ENCODE assay signal across 30 mouse cellular contexts in genomic region chr19:8646393-8646792, GRCm38 (mm10). TPM values are rescaled to one million over a fixed set of nuclear protein-coding genes. Genes with fewer than 3 reads are reported as not detected.
DNase-seq lines count a peak whose midpoint lies in the region; ATAC-seq and TF ChIP-seq lines count a peak whose summit lies in the region.
"Had no signal": no experiment of that assay in that cellular context is flagged by ENCODE, and none has a peak within 500 bp of the region (broad histone marks: within the 10 kb centered on the region; RNA-seq: fewer than 3 reads in every experiment).

No protein-coding gene starts in this region.

- peaks cover 7% of the 10 kb centered on the region for H3K4me1 ChIP-seq in kidney, embryonic 15.5 days
- no peaks in the 10 kb centered on the region for H3K4me1 ChIP-seq in kidney, postnatal 0 days (replicated peaks; ENCODE audit: insufficient read depth, low read length)
- H3K4me1 ChIP-seq: forebrain, embryonic 13.5 days; hindbrain, embryonic 13.5 days had no signal

- 45% methylated on average over 2 of the region's 2 CpGs for WGBS in kidney, embryonic 15.5 days
- WGBS in kidney, postnatal 0 days, result 40% methylated on average over 2 of the region's 2 CpGs

- ATAC-seq in kidney, embryonic 15.5 days (replicated peaks; ENCODE audit: low FRiP score), result peak; percentile 56; the same call in 1 of the 2 replicates
- ATAC-seq in kidney, postnatal 0 days (replicated peaks; ENCODE audit: low FRiP score, low read depth), result 0 out of 2 replicates have a peak, but pooled peaks have one; percentile 40
- ATAC-seq: activated CD4-positive, CD25-positive, alpha-beta regulatory T cell, adult 4 months; forebrain, embryonic 13.5 days; forebrain, postnatal 0 days; hindbrain, embryonic 16.5 days had no signal

- H3K36me3 ChIP-seq in kidney, embryonic 15.5 days, result no peaks in the 10 kb centered on the region
- no peaks in the 10 kb centered on the region for H3K36me3 ChIP-seq in kidney, postnatal 0 days (ENCODE audit: insufficient read depth, low read length)
- H3K36me3 ChIP-seq: embryonic facial prominence, embryonic 12.5 days; embryonic facial prominence, embryonic 15.5 days; hindbrain, embryonic 10.5 days; hindbrain, embryonic 13.5 days had no signal

- TF ChIP-seq CTCF in kidney, postnatal 0 days (IDR thresholded peaks at IDR 0.05; ENCODE audit: low read depth), result no peak

- H3K9me3 ChIP-seq in kidney, embryonic 15.5 days (replicated peaks), result no peaks in the 10 kb centered on the region
- no peaks in the 10 kb centered on the region for H3K9me3 ChIP-seq in kidney, postnatal 0 days (replicated peaks; ENCODE audit: low read length)
- H3K9me3 ChIP-seq: embryonic facial prominence, embryonic 12.5 days; embryonic facial prominence, embryonic 15.5 days; forebrain, embryonic 13.5 days; hindbrain, embryonic 10.5 days; hindbrain, embryonic 13.5 days had no signal

- DNase-seq in kidney, adult 11 months, result peak; percentile 32
- DNase-seq in kidney, postnatal 4 days, result no peak
- DNase-seq in kidney, postnatal 10 days, result no peak
- DNase-seq in kidney, postnatal 0 days (ENCODE audit: low spot score), result no peak
- DNase-seq in mesoderm, embryonic 11.5 days (ENCODE audit: low read depth, low spot score), result peak; percentile 24
- DNase-seq in neural tube, embryonic 10.5 days (ENCODE audit: extremely low spot score, low spot score), result no peak
- no peak for DNase-seq in c-Kit-positive CD71-positive TER-119-positive erythroid progenitor cells, embryonic 14.5 days (ENCODE audit: low spot score)
- DNase-seq: adrenal gland, adult 8-10 months; adrenal gland, postnatal 36 days; cerebellum, adult 11 months; cerebellum, adult 2 months; cerebellum, adult 9-11 months; cerebellum, postnatal 25 days; forebrain, postnatal 0 days; gastrocnemius, adult 2 months; gastrocnemius, postnatal 14 days; heart, adult 11 months; heart, postnatal 36 days had no signal

- no peak overlapping the region for H3K4me2 ChIP-seq in kidney, embryonic 15.5 days
- H3K4me2 ChIP-seq in kidney, postnatal 0 days (ENCODE audit: low read length), result no peak overlapping the region
- H3K4me2 ChIP-seq: embryonic facial prominence, embryonic 12.5 days; embryonic facial prominence, embryonic 15.5 days; forebrain, embryonic 13.5 days; heart, embryonic 11.5 days; hindbrain, embryonic 13.5 days had no signal

- H3K4me3 ChIP-seq in kidney, embryonic 15.5 days (replicated peaks), result no peak overlapping the region
- H3K4me3 ChIP-seq in kidney, postnatal 0 days (replicated peaks; ENCODE audit: low read depth, low read length), result no peak overlapping the region
- H3K4me3 ChIP-seq: embryonic facial prominence, embryonic 12.5 days; embryonic facial prominence, embryonic 15.5 days; erythroblast, embryonic 14.5 days; forebrain, embryonic 13.5 days; gastrocnemius, adult 2 months; hindbrain, embryonic 10.5 days; hindbrain, embryonic 13.5 days had no signal

- no peak overlapping the region for H3K9ac ChIP-seq in kidney, embryonic 15.5 days
- H3K9ac ChIP-seq in kidney, postnatal 0 days (ENCODE audit: low read depth, low read length), result no peak overlapping the region
- H3K9ac ChIP-seq: embryonic facial prominence, embryonic 12.5 days; embryonic facial prominence, embryonic 15.5 days; forebrain, embryonic 13.5 days; forebrain, postnatal 0 days; hindbrain, embryonic 13.5 days had no signal

- H3K27me3 ChIP-seq in kidney, embryonic 15.5 days, result no peaks in the 10 kb centered on the region
- no peaks in the 10 kb centered on the region for H3K27me3 ChIP-seq in kidney, postnatal 0 days (ENCODE audit: insufficient read depth, low read length)
- H3K27me3 ChIP-seq: embryonic facial prominence, embryonic 12.5 days; embryonic facial prominence, embryonic 15.5 days; forebrain, embryonic 13.5 days; hindbrain, embryonic 13.5 days had no signal

- H3K27ac ChIP-seq in kidney, embryonic 15.5 days, result no peak overlapping the region
- no peak overlapping the region for H3K27ac ChIP-seq in kidney, postnatal 0 days
- H3K27ac ChIP-seq: embryonic facial prominence, embryonic 12.5 days; embryonic facial prominence, embryonic 15.5 days; forebrain, embryonic 13.5 days; gastrocnemius, adult 2 months; hindbrain, embryonic 10.5 days; hindbrain, embryonic 13.5 days had no signal

RNA-seq across cellular contexts. Expression of gene Chrm1, which starts 17.2 kb away (rescaled TPM):
- 0.06 and 0.14 TPM in 2 replicates for polyA plus RNA-seq in kidney, embryonic 15.5 days (2015; fragmentation: Nextera tagmentation; extraction: Ambion mirVana)
- polyA plus RNA-seq in kidney, postnatal 0 days (2015; fragmentation: Nextera tagmentation; extraction: Ambion mirVana), result 0.17 and 0.18 TPM in 2 replicates
- polyA plus RNA-seq: activated CD4-positive, CD25-positive, alpha-beta regulatory T cell, adult 4 months; erythroblast, embryonic 14.5 days; heart, postnatal 0 days had no signal

RNA-seq across cellular contexts. Expression of gene Slc22a6, which starts 28.6 kb away (rescaled TPM):
- polyA plus RNA-seq in kidney, embryonic 15.5 days (2015; fragmentation: Nextera tagmentation; extraction: Ambion mirVana), result 21.6 and 26.5 TPM in 2 replicates
- polyA plus RNA-seq in kidney, postnatal 0 days (2015; fragmentation: Nextera tagmentation; extraction: Ambion mirVana), result 73.8 and 93.1 TPM in 2 replicates
- polyA plus RNA-seq: activated CD4-positive, CD25-positive, alpha-beta regulatory T cell, adult 4 months; erythroblast, embryonic 14.5 days; heart, embryonic 11.5 days; heart, embryonic 14.5 days; heart, postnatal 0 days had no signal

RNA-seq across cellular contexts. Expression of gene Slc22a8, which starts 55.3 kb away (rescaled TPM):
- 6.8 and 8.3 TPM in 2 replicates for polyA plus RNA-seq in kidney, embryonic 15.5 days (2015; fragmentation: Nextera tagmentation; extraction: Ambion mirVana)
- polyA plus RNA-seq in kidney, postnatal 0 days (2015; fragmentation: Nextera tagmentation; extraction: Ambion mirVana), result 19.2 and 25.5 TPM in 2 replicates
- polyA plus RNA-seq: erythroblast, embryonic 14.5 days; heart, embryonic 14.5 days had no signal

Comparison
In these comparisons a context has a peak if more than half of its experiments do, and no peak if none do; other contexts are left out.
1. DNase-seq: peak in kidney, adult 11 months (single experiment) and mesoderm, embryonic 11.5 days (single experiment); none in kidney, postnatal 4 days (0 of 2), kidney, postnatal 10 days (single experiment), kidney, postnatal 0 days (single experiment), neural tube, embryonic 10.5 days (single experiment) and c-Kit-positive CD71-positive TER-119-positive erythroid progenitor cells, embryonic 14.5 days (single experiment).